Mouse (Mus musculus): Measurements from ENCODE around the gene Zap70.

Gene Zap70

GRCm38 (mm10) chr1:36830913-36831866, 69.6 kb downstream of the Zap70 start:
- ATAC-seq (ENCODE audit: low TSS enrichment) = peak; percentile 44

Data from frontal cortex, adult (tissue).